Mouse (Mus musculus): Measurements from ENCODE around the gene Sec22b.

GRCm38 (mm10) chr3:97932771-97933170, 31.8 kb downstream of the Sec22b start:
- TF ChIP-seq CTCF (IDR thresholded peaks at IDR 0.05; ENCODE audit: low read depth, low read length): no peak
- TF ChIP-seq POLR2A (IDR thresholded peaks at IDR 0.05; ENCODE audit: extremely low read depth, insufficient read depth, low read length): no peak

Data from liver, adult 2 months (tissue).